Mouse (Mus musculus) forebrain, embryonic 16.5 days (tissue): ENCODE results near the gene Bsn. TPM values are rescaled to one million over a fixed set of nuclear protein-coding genes. Genes with fewer than 3 reads are reported as not detected.

Source experiments
- ATAC-seq: fragments of 200-750 bp; cut with Nextera tagmentation; 2 replicates; pipeline ENCODE4 v1.8.0; 2017; ENCODE audit warnings: mild to moderate bottlenecking, moderate library complexity
- H3K27ac ChIP-seq: fragments of 300-500 bp; sonication (generic); 2 replicates; pipeline ENCODE4 v1.5.1; 2014; ENCODE audit warnings: low read length, control low read depth
- H3K27me3 ChIP-seq: fragments of 300-500 bp; sonication (generic); replicated peaks from 2 replicates; pipeline ENCODE4 v1.6.1; 2014; ENCODE audit warnings: low read length; ENCODE audit not compliant: control insufficient read depth, insufficient read depth
- H3K36me3 ChIP-seq: fragments of 300-500 bp; sonication (generic); 2 replicates; pipeline ENCODE4 v1.6.1; 2014; ENCODE audit not compliant: control insufficient read depth, insufficient read depth
- H3K4me1 ChIP-seq: fragments of 300-500 bp; sonication (generic); replicated peaks from 2 replicates; pipeline ENCODE4 v1.6.1; 2014; ENCODE audit warnings: low read length; ENCODE audit not compliant: control insufficient read depth, insufficient read depth
- H3K4me2 ChIP-seq: fragments of 300-500 bp; sonication (generic); 2 replicates; pipeline ENCODE4 v1.6.1; 2014; ENCODE audit warnings: mild to moderate bottlenecking, low read length, control low read depth
- H3K4me3 ChIP-seq: fragments of 300-500 bp; sonication (generic); replicated peaks from 2 replicates; pipeline ENCODE4 v1.5.1; 2014; ENCODE audit warnings: mild to moderate bottlenecking, low read length, control low read depth
- H3K9ac ChIP-seq: fragments of 300-500 bp; sonication (generic); replicated peaks from 2 replicates; pipeline ENCODE4 v1.6.1; 2014; ENCODE audit warnings: low read depth, low read length, control low read depth
- H3K9me3 ChIP-seq: fragments of 300-500 bp; sonication (generic); 2 replicates; pipeline ENCODE4 v1.6.1; 2016; ENCODE audit warnings: low read length; ENCODE audit not compliant: control insufficient read depth
- WGBS: fragments of 180-500 bp; shearing (Covaris S2); extraction: QIAGEN DNeasy Blood & Tissue Kit; methylation state at CpG from one replicate; pipeline ENCODE4 v1.1.7; 2014; 5-methylcytosine and 5-hydroxymethylcytosine counted together
- polyA plus RNA-seq: library from polyadenylated mRNA; unstranded; fragments of >200 nt; fragmentation: Nextera tagmentation; extraction: Ambion mirVana; gene quantifications from 2 replicates; pipeline ENCODE4 v1.2.1, GENCODE M21; 2015

The Bsn gene
- polyA plus RNA-seq, 1 experiment from 2014 or later: 8.5 TPM

GRCm38 (mm10) chr9:108221566-108221965 lies 31.4 kb upstream of the Bsn start:
- H3K4me2 ChIP-seq: no peak overlapping the region
- H3K9ac ChIP-seq: no peak overlapping the region
- ATAC-seq: no peak
- H3K27me3 ChIP-seq: no peaks in the 10 kb centered on the region
- 92% methylated on average over 3 of the region's 3 CpGs for WGBS
- no peak overlapping the region for H3K27ac ChIP-seq
- no peaks in the 10 kb centered on the region for H3K9me3 ChIP-seq
- H3K4me3 ChIP-seq: no peak overlapping the region
- H3K4me1 ChIP-seq: no peaks in the 10 kb centered on the region
- 0 out of 2 replicates have a peak, but pooled peaks cover 2% of the 10 kb centered on the region for H3K36me3 ChIP-seq

GRCm38 (mm10) chr9:108220380-108220774 lies 30.2 kb upstream of the Bsn start:
- Histone ChIP-seq H3K36me3 (peaks cover 4% of the 10 kb centered on the region; the same call in 1 of the 2 replicates), H3K4me2 (no peak overlapping the region), H3K27ac (no peak overlapping the region), H3K9ac (no peak overlapping the region), H3K4me1 (no peaks in the 10 kb centered on the region), H3K27me3 (no peaks in the 10 kb centered on the region), H3K4me3 (no peak overlapping the region), H3K9me3 (no peaks in the 10 kb centered on the region)
- ATAC-seq: no peak
- 95% methylated on average over 1 of the region's 1 CpGs for WGBS

- no peak overlapping the region for H3K4me2 ChIP-seq
- H3K9me3 ChIP-seq: no peaks in the 10 kb centered on the region
- ATAC-seq: no peak
- H3K4me3 ChIP-seq: no peak overlapping the region
- no peaks in the 10 kb centered on the region for H3K4me1 ChIP-seq
- peaks cover 4% of the 10 kb centered on the region; the same call in 1 of the 2 replicates for H3K36me3 ChIP-seq
- H3K9ac ChIP-seq: no peak overlapping the region
- H3K27me3 ChIP-seq: no peaks in the 10 kb centered on the region
- 91% methylated on average over 12 of the region's 12 CpGs for WGBS
- no peak overlapping the region for H3K27ac ChIP-seq
Measured at GRCm38 (mm10) chr9:108219766-108220379, 29.7 kb upstream of the Bsn start.

GRCm38 (mm10) chr9:108217936-108218543 lies 27.9 kb upstream of the Bsn start:
- WGBS: 75% methylated on average over 11 of the region's 11 CpGs
- Histone ChIP-seq H3K9ac (no peak overlapping the region), H3K4me3 (no peak overlapping the region), H3K9me3 (no peaks in the 10 kb centered on the region), H3K4me2 (no peak overlapping the region), H3K36me3 (peaks cover 4% of the 10 kb centered on the region; the same call in 1 of the 2 replicates), H3K27me3 (no peaks in the 10 kb centered on the region), H3K4me1 (peaks cover 6% of the 10 kb centered on the region), H3K27ac (no peak overlapping the region)
- no peak for ATAC-seq

- Histone ChIP-seq H3K4me3 (no peak overlapping the region), H3K36me3 (peaks cover 4% of the 10 kb centered on the region; the same call in 1 of the 2 replicates), H3K27me3 (no peaks in the 10 kb centered on the region), H3K27ac (no peak overlapping the region), H3K9ac (no peak overlapping the region), H3K4me1 (peaks cover 8% of the 10 kb centered on the region), H3K4me2 (no peak overlapping the region), H3K9me3 (no peaks in the 10 kb centered on the region)
- 95% methylated on average over 3 of the region's 3 CpGs for WGBS
- no peak for ATAC-seq
Measured at GRCm38 (mm10) chr9:108217406-108217805, 27.2 kb upstream of the Bsn start.

GRCm38 (mm10) chr9:108213105-108213504 lies 22.9 kb upstream of the Bsn start:
- Histone ChIP-seq H3K27me3 (no peaks in the 10 kb centered on the region), H3K4me1 (peaks cover 8% of the 10 kb centered on the region), H3K36me3 (peaks cover 11% of the 10 kb centered on the region), H3K4me2 (peak overlapping the region; percentile 13; the same call in 1 of the 2 replicates), H3K27ac (peak overlapping the region; percentile 70), H3K4me3 (no peak overlapping the region), H3K9me3 (no peaks in the 10 kb centered on the region), H3K9ac (peak overlapping the region; percentile 38; the same call in 1 of the 2 replicates)
- WGBS: 4% methylated on average over 7 of the region's 7 CpGs
- ATAC-seq: peak; percentile 81

GRCm38 (mm10) chr9:108212426-108212825 lies 22.2 kb upstream of the Bsn start:
- 86% methylated on average over 2 of the region's 2 CpGs for WGBS
- no peak overlapping the region for H3K9ac ChIP-seq
- H3K9me3 ChIP-seq: no peaks in the 10 kb centered on the region
- H3K27ac ChIP-seq: no peak overlapping the region
- H3K27me3 ChIP-seq: no peaks in the 10 kb centered on the region
- H3K36me3 ChIP-seq: peaks cover 14% of the 10 kb centered on the region
- H3K4me3 ChIP-seq: no peak overlapping the region
- H3K4me2 ChIP-seq: no peak overlapping the region
- peaks cover 8% of the 10 kb centered on the region for H3K4me1 ChIP-seq
- ATAC-seq: no peak

GRCm38 (mm10) chr9:108205571-108205901 lies 15.4 kb upstream of the Bsn start:
- no peaks in the 10 kb centered on the region for H3K9me3 ChIP-seq
- H3K4me3 ChIP-seq: no peak overlapping the region
- H3K4me1 ChIP-seq: peaks cover 13% of the 10 kb centered on the region
- peaks cover 14% of the 10 kb centered on the region for H3K36me3 ChIP-seq
- no peak for ATAC-seq
- H3K27me3 ChIP-seq: no peaks in the 10 kb centered on the region
- H3K9ac ChIP-seq: no peak overlapping the region
- WGBS: 72% methylated on average over 3 of the region's 3 CpGs
- no peak overlapping the region; the same call in 1 of the 2 replicates for H3K27ac ChIP-seq
- H3K4me2 ChIP-seq: no peak overlapping the region

GRCm38 (mm10) chr9:108204884-108205570 lies 14.8 kb upstream of the Bsn start:
- H3K9ac ChIP-seq: no peak overlapping the region
- H3K4me2 ChIP-seq: no peak overlapping the region
- no peak overlapping the region; the same call in 1 of the 2 replicates for H3K27ac ChIP-seq
- 39% methylated on average over 8 of the region's 8 CpGs for WGBS
- no peak overlapping the region for H3K4me3 ChIP-seq
- H3K36me3 ChIP-seq: peaks cover 14% of the 10 kb centered on the region
- ATAC-seq: no peak
- no peaks in the 10 kb centered on the region for H3K27me3 ChIP-seq
- H3K4me1 ChIP-seq: peaks cover 15% of the 10 kb centered on the region
- H3K9me3 ChIP-seq: no peaks in the 10 kb centered on the region
